Mouse (Mus musculus) gastrocnemius, adult 8-10 months (tissue): ENCODE data around the gene AU021092. TPM values are rescaled to one million over a fixed set of nuclear protein-coding genes. Genes with fewer than 3 reads are reported as not detected.

Experiments used
- DNase-seq, 2 experiments: peaks; one replicate each; pipeline ENCODE4 v3.0.0; 2022; ENCODE audit warnings: low spot score in 2 of 2
- total RNA-seq, 4 experiments: library from RNA; stranded (reverse); gene quantifications; 2 replicates each; pipeline ENCODE4 v1.2.4; 2022

AU021092 gene
- total RNA-seq, 4 experiments from 2014 or later: 2.7 to 3.5 (median 3.0) TPM

GRCm38 (mm10) chr16:5214126-5214525, 8.0 kb downstream of the AU021092 start:
- no peak for DNase-seq

- DNase-seq: no peak
Observed at GRCm38 (mm10) chr16:5212150-5212549, 9.9 kb downstream of the AU021092 start.

GRCm38 (mm10) chr16:5210365-5210764, 11.7 kb downstream of the AU021092 start:
- no peak for DNase-seq

- no peak for DNase-seq
Observed at GRCm38 (mm10) chr16:5206051-5206450, 16.0 kb downstream of the AU021092 start.

GRCm38 (mm10) chr16:5205431-5205970, 16.6 kb downstream of the AU021092 start:
- DNase-seq: no peak

- DNase-seq: peak; percentile 63 to 81
Observed at GRCm38 (mm10) chr16:5203668-5204433, 18.2 kb downstream of the AU021092 start, which contains the start of gene Nagpa. Nagpa (minus strand) TSS chr16:5204012.

- DNase-seq: no peak
Observed at GRCm38 (mm10) chr16:5203200-5203599, 18.9 kb downstream of the AU021092 start.

- DNase-seq: no peak
Observed at GRCm38 (mm10) chr16:5202681-5203080, 19.4 kb downstream of the AU021092 start.

GRCm38 (mm10) chr16:5195080-5195479, 27.0 kb downstream of the AU021092 start:
- DNase-seq: peak; percentile 25 to 37

GRCm38 (mm10) chr16:5186234-5186633, 35.9 kb downstream of the AU021092 start:
- DNase-seq: peak; percentile 48 to 51

- DNase-seq: peak in 1 of 2 experiments; percentile 63
Observed at GRCm38 (mm10) chr16:5185691-5186090, 36.4 kb downstream of the AU021092 start.

GRCm38 (mm10) chr16:5184956-5185355, 37.1 kb downstream of the AU021092 start:
- peak in 1 of 2 experiments; percentile 45 for DNase-seq

GRCm38 (mm10) chr16:5184101-5184500, 38.0 kb downstream of the AU021092 start:
- no peak for DNase-seq

- no peak for DNase-seq
Observed at GRCm38 (mm10) chr16:5183310-5183975, 38.7 kb downstream of the AU021092 start.

GRCm38 (mm10) chr16:5172636-5173035, 49.5 kb downstream of the AU021092 start:
- DNase-seq: peak in 1 of 2 experiments; percentile 63

GRCm38 (mm10) chr16:5168829-5169228, 53.3 kb downstream of the AU021092 start:
- DNase-seq: peak; percentile 46 to 79

GRCm38 (mm10) chr16:5168038-5168437, 54.1 kb downstream of the AU021092 start:
- DNase-seq: no peak

- DNase-seq: no peak
Observed at GRCm38 (mm10) chr16:5164327-5164726, 57.8 kb downstream of the AU021092 start.
